Mouse (Mus musculus) cerebellum, adult 9-10 months (tissue): ENCODE data around the gene Efnb2.
A peak's percentile ranks its signal among the peaks of the same experiment; 100 is the strongest.

ENCODE experiments used
- DNase-seq: peaks from one replicate; pipeline ENCODE4 v3.0.0; 2022

Efnb2 gene

DNA sequence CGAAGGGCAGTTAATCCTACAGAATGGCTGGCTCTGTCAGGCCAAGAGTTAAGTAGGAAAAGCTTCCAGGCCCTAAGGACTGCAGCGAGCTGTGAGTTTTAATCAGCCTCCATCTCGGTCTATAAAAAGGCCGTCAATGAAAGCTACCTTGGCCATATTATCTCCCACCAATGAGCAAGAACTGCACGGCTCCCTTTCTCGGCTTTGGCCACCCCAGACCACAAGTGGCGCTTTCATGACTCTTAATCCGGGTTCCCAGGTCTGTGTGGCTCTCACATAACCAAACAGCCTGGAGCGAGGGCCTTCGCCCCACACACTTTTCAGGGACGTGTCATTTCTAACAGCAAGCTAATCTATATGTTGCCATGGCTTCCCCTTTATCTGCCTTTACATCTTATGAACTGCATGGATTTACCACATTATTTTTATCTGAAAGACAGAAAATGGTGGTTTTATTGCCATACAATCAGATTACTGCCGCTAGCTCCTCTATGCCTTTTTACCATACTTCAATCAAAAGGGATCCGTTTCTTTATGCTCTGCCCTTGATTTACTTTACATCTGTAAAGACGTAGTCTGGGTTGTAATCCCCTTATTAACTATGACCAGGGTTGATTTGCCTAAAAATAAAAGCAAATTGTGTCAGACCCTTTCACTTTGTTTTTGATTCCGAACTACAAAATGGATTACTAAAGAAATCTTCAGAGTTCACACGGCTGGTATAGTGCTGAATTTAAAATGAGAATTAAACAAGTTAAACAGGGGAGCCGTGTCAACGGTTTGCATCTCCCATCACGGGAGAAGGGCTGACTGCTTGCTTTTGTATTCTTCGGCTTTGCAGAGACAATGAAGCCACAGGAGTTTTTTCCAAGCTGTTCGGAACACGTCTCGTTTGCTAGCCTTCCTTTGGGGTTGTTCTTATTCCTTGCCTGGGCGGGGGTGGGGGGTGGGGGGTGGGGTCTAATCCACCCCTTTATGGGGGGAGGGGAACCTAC lies 5.4 kb downstream of the Efnb2 start:
- DNase-seq = no peak

- no peak for DNase-seq
Observed at GRCm38 (mm10) chr8:8653906-8654489, 7.0 kb downstream of the Efnb2 start.

DNA sequence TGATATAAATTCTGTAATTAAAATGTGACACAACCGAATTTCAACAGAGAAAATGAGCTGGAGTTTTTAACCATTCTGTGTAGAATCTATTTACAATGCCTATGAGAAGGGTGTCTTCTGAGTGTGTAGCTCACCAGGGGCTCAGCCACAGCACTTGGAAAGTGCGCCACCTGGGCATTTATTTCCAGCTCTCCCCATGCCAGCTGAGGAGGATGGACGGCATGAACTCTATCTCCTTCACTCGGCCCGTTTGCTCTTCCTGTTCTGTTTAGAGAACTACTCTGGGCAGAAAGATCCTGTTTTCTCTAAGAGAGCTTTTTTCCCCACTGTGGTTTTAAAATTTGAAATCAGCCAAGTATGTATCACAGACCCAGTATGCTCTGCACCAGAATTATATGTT lies 7.7 kb downstream of the Efnb2 start:
- no peak for DNase-seq

GRCm38 (mm10) chr8:8652388-8652787 lies 8.7 kb downstream of the Efnb2 start:
- DNase-seq = no peak

DNA sequence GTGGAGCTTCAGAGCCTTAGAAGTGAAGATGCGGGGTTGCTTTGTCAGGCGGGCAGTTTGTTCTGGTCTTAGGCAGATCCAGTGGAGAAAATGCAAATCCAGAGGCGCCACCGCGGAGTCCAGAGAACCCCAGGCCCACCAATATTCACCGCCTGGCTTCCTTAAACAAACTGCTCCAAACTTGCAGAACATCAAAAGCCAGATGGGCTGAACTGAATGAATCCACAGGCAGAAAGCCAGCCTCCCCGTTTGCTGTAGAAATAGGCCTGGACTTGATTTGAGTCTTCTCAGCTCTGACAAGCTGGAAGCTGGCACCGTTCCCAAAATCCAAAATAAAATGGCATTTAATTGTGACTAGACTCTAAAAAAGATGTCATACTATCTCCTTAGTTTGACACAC lies 11.1 kb downstream of the Efnb2 start:
- peak; percentile 24 for DNase-seq

DNA sequence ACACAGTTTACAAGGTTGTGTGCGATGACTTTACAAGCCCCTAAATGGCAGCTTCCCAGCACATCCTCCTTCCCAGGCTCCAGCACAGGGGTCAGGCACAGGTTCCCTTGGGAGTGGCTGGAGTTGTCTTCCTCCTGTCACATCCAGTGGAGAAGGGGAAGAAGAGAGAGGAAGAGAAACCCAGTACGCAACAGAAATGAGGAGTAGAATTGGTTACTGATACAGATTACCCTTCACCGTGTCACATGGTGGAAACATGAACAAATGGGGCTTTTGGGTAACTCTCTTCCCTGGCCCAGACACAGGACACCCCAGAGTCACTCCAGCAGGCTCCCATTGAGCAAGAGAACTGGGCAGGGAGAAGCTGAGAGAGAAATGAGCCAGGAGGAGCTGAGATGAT lies 11.5 kb downstream of the Efnb2 start:
- no peak for DNase-seq

DNA sequence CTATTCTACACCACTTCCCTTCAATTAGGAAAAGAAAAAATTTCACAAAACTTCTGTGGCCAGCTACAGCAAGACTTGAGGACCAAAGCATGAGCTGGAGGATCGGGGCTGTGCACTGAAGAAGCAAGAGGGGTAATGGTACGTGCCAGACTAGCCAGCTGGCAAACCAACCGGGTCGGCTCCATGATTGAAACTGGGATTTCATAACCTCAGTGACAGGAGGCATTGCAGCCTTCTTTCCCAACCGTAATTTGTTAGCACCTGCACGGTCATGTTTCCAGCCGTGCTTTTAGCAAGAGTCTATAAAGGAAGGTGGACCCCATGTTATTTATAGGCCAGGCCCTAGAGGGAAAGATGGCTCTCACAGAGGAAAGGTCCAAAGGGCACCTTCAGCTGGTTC lies 12.4 kb downstream of the Efnb2 start:
- DNase-seq = no peak

- no peak for DNase-seq
Observed at GRCm38 (mm10) chr8:8647824-8648223, 13.2 kb downstream of the Efnb2 start.

DNA sequence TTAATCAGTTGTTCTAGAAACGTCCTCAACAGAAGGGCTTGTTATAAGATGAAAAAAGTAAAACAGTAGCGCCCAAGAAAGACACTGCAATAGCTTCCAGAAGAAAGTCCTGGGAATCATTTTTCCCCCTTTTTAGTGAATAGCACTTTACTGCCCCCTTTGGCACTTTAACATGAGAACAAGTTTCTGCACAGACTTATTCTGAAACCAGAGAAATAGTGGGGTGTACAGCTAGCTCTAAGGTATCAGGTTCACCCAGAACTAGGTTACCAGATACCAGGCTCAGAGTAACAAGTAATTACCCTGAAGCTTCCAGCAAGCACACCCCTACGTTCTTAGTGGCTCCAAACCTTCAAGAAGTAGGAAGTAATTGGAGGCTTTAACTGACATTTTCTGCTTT lies 13.7 kb downstream of the Efnb2 start:
- no peak for DNase-seq

GRCm38 (mm10) chr8:8644160-8644915 lies 16.7 kb downstream of the Efnb2 start:
- DNase-seq = no peak

DNA sequence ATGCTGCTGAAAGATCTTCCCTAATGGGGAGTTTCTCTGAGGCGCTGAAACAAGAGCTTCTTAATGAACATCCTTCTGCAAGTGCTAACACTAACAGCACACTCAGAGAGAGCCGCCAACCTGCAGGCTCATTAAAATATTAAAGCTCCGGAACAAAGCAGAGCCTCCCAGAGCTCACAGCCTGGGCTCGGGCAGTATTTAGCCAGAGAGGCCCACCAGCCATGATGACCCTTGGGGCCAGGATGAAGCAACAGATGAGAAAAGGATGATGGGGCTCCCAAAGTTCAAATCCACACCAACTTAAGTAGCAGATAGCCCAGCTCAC lies 20.8 kb downstream of the Efnb2 start:
- no peak for DNase-seq

GRCm38 (mm10) chr8:8639569-8640263 lies 21.3 kb downstream of the Efnb2 start:
- no peak for DNase-seq

GRCm38 (mm10) chr8:8631394-8631793 lies 29.6 kb downstream of the Efnb2 start:
- no peak for DNase-seq

DNA sequence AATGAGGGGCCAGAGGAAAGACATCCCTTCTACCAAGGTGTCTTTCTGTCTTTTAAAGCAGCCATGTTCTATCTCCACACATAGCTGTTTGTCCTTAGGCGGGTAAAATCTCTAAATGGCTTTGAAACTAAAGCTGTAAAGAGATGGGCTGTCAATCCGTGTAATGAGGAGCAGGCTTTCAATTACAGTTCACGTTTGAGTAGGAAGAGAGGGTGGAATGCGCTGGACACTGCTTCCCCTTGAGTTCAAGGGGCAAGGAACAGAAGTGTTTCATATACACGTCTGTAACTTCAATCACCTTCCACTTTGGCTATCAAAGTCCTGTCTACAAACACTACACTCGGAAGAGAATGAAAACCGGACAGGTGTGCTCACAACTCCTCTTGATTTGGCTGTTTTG lies 37.0 kb downstream of the Efnb2 start:
- no peak for DNase-seq

DNA sequence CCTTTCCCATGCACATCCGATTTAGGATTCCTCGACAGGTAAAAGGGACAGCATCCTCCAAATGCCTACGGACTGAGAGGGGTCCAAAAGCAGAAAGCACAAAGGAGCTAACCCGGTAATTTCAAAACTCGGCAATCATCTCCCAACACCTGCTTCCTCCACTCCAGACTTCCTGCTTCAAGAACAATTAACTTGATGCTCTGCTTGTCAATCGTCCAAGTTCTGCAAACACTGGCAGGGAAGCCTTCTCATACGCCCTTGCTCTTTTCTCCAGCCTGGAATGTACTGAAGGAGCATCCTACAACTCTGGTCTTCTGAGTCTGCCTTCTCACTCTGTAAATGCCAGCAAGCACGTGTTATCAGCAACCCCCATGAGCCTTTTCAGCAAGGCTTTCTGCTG lies 37.6 kb downstream of the Efnb2 start:
- DNase-seq = no peak

DNA sequence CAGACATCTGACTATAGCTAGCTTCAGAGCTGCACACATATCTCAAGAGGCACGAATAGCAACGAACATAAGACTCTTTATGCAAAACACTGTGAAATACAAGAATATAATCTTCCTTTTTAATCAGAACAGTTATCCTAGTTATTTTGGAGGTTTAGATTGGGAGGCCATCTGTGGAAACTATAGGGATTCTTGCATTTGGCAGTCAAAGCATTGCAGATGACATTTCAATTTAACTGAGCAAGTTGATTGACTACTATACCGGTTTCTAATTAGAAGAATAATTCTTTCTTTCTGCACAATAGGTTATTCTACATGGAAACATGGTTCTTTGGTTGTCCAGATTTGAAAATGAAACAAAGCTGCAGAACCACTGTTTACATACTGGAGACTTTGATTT lies 38.6 kb downstream of the Efnb2 start:
- peak; percentile 27 for DNase-seq

DNA sequence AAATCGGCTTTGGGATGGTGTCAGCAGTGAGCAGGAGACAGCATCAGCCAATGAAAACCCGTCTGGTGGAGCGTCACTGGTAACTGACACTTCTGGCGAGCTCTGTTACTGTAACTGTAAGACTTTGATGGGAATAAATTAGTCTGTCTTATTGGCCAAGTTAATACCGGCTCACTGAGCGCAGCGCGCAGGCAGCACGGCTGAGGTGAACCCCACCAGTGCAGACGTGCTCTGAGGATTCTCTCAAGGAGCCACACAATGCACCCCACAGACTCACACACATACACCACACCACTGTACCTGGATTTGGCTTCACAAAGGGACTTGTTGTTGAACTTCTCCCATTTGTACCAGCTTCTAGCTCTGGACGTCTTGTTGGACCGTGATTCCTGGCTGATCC lies 39.0 kb downstream of the Efnb2 start:
- DNase-seq = peak; percentile 12

DNA sequence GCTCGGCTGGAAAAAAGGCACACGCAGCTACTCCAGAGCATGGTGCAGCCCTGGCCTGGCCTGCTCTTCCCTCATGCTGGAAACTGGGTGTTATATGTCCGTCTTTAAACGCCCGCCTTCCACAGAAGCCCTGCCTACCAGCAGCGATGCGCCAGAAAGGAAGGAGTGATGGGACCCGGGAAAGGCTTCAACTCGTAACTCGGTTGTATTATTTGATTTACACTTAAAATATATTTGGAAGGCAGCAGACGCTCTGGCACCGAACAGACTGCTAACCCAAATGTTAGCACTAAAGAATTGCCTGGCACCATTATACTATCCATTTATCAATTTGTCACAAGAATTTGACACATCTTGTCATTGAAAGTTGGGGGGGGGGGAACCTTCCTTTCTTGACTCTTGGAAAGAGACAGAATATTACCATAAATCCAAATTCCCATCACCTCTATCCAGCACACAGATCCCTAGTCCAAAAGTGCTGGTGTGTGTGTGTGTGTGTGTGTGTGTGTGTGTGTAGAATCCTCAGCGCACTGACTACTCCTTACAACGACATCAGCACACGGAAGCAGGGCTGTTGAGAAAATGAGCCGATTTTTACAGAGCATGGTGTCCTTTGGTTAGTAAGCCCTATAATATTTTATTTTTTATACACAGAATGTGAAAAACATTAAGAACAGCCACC lies 39.7 kb downstream of the Efnb2 start:
- no peak for DNase-seq

GRCm38 (mm10) chr8:8620536-8620935 lies 40.5 kb downstream of the Efnb2 start:
- DNase-seq = no peak

- DNase-seq = no peak
Observed at GRCm38 (mm10) chr8:8619221-8620194, 41.5 kb downstream of the Efnb2 start.

GRCm38 (mm10) chr8:8613844-8614243 lies 47.2 kb downstream of the Efnb2 start:
- no peak for DNase-seq
